Mouse (Mus musculus) hindbrain, embryonic 12.5 days (tissue): ENCODE measurements around the gene Kctd8. TPM values are rescaled to one million over a fixed set of nuclear protein-coding genes. Genes with fewer than 3 reads are reported as not detected.
"Not testable (repeated sequence)": the region's sequence is repeated elsewhere in the genome, so short reads cannot be mapped to it uniquely, and the experiment has no call there.

ENCODE experiments used
- ATAC-seq: fragments of 200-750 bp; cut with Nextera tagmentation; 2 replicates; pipeline ENCODE4 v1.8.0; 2017; ENCODE audit warnings: moderate TSS enrichment; ENCODE audit not compliant: low FRiP score
- H3K27ac ChIP-seq: fragments of 300-500 bp; sonication (generic); 2 replicates; pipeline ENCODE4 v1.5.1; 2016; ENCODE audit warnings: mild to moderate bottlenecking
- H3K27me3 ChIP-seq: fragments of 300-500 bp; sonication (generic); 2 replicates; pipeline ENCODE4 v1.6.1; 2016; ENCODE audit warnings: mild to moderate bottlenecking
- H3K36me3 ChIP-seq: fragments of 300-500 bp; sonication (generic); 2 replicates; pipeline ENCODE4 v1.6.1; 2016; ENCODE audit warnings: mild to moderate bottlenecking
- H3K4me1 ChIP-seq: fragments of 300-500 bp; sonication (generic); 2 replicates; pipeline ENCODE4 v1.6.1; 2016
- H3K4me2 ChIP-seq: fragments of 300-500 bp; sonication (generic); replicated peaks from 2 replicates; pipeline ENCODE4 v1.6.1; 2016; ENCODE audit warnings: mild to moderate bottlenecking
- H3K4me3 ChIP-seq: fragments of 300-500 bp; sonication (generic); 2 replicates; pipeline ENCODE4 v1.5.1; 2016; ENCODE audit warnings: mild to moderate bottlenecking
- H3K9ac ChIP-seq: fragments of 300-500 bp; sonication (generic); 2 replicates; pipeline ENCODE4 v1.6.1; 2016; ENCODE audit warnings: mild to moderate bottlenecking, moderate library complexity
- H3K9me3 ChIP-seq: fragments of 300-500 bp; sonication (generic); replicated peaks from 2 replicates; pipeline ENCODE4 v1.6.1; 2016; ENCODE audit warnings: mild to moderate bottlenecking
- WGBS: fragments of 180-500 bp; shearing (Covaris S2); methylation state at CpG from one replicate; pipeline ENCODE4 v1.1.7; 2016; 5-methylcytosine and 5-hydroxymethylcytosine counted together
- polyA plus RNA-seq: library from polyadenylated mRNA; unstranded; fragments of >200 nt; fragmentation: Nextera tagmentation; extraction: Ambion mirVana; gene quantifications from 2 replicates; pipeline ENCODE4 v1.2.1, GENCODE M21; 2016

The Kctd8 gene
- polyA plus RNA-seq, 1 experiment from 2014 or later, result 7.3 TPM

DNA sequence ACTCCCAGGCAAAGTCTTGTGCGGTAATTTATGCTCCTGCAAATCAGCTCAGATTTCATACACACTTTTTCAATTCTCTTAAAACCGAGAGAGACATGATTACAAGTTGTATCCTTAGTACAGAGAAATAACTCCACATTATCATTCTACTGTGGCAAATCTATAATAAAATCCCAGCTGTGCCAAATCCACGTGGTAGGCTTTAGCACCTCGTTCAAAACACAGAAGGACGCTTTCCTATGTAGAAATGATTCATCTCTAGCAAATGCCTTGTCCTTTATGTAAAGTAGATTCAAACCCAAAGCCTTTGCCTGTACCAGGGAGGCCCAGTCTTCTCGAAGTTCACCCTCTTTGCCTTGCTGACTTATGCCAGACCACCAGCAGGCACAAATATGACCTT is 57.1 kb downstream of the Kctd8 start:
- 84% methylated on average over 6 of the region's 6 CpGs for WGBS
- H3K4me1 ChIP-seq, result no peaks in the 10 kb centered on the region
- H3K9me3 ChIP-seq, result no peaks in the 10 kb centered on the region
- no peak overlapping the region for H3K27ac ChIP-seq
- no peak overlapping the region for H3K4me2 ChIP-seq
- ATAC-seq, result no peak
- no peak overlapping the region for H3K4me3 ChIP-seq
- H3K9ac ChIP-seq, result no peak overlapping the region
- H3K27me3 ChIP-seq, result no peaks in the 10 kb centered on the region
- no peaks in the 10 kb centered on the region for H3K36me3 ChIP-seq

DNA sequence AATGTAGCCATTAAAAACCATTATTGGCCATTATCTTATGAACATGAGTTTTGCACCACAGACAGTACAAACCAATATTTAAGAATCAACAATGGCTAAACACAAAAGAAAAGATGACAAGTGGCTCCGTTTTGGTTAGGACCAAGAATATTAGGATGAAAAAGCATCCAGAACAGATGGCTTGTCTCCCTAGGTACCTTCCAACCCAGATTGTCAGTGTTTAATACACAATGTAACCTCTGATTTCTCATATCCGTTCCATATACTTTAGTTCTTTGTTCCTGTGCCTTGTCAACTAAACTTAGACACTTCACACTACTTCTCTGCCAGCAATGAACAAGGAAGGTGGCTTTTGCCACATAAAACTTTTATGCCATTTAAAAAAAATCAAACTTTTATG is 89.1 kb downstream of the Kctd8 start:
- no peak overlapping the region for H3K4me2 ChIP-seq
- no peak overlapping the region for H3K4me3 ChIP-seq
- H3K4me1 ChIP-seq, result no peaks in the 10 kb centered on the region
- H3K27me3 ChIP-seq, result no peaks in the 10 kb centered on the region
- H3K9ac ChIP-seq, result no peak overlapping the region
- H3K36me3 ChIP-seq, result no peaks in the 10 kb centered on the region
- ATAC-seq, result no peak
- 83% methylated on average over 2 of the region's 2 CpGs for WGBS
- no peaks in the 10 kb centered on the region for H3K9me3 ChIP-seq
- H3K27ac ChIP-seq, result no peak overlapping the region

GRCm38 (mm10) chr5:69241931-69242330 is 99.5 kb downstream of the Kctd8 start:
- no peaks in the 10 kb centered on the region for H3K27me3 ChIP-seq
- H3K9ac ChIP-seq, result no peak overlapping the region
- H3K4me2 ChIP-seq, result no peak overlapping the region
- H3K27ac ChIP-seq, result no peak overlapping the region
- H3K36me3 ChIP-seq, result no peaks in the 10 kb centered on the region
- 87% methylated on average over 1 of the region's 1 CpGs for WGBS
- no peaks in the 10 kb centered on the region for H3K4me1 ChIP-seq
- H3K9me3 ChIP-seq, result no peaks in the 10 kb centered on the region
- ATAC-seq, result no peak
- no peak overlapping the region for H3K4me3 ChIP-seq

- Histone ChIP-seq H3K4me1 (no peaks in the 10 kb centered on the region), H3K27ac (no peak overlapping the region), H3K36me3 (no peaks in the 10 kb centered on the region), H3K9ac (no peak overlapping the region), H3K27me3 (no peaks in the 10 kb centered on the region), H3K9me3 (no peaks in the 10 kb centered on the region), H3K4me2 (no peak overlapping the region), H3K4me3 (no peak overlapping the region)
- WGBS, result 72% methylated on average over 4 of the region's 4 CpGs
- no peak for ATAC-seq
Measured at GRCm38 (mm10) chr5:69233560-69233959, 107.9 kb downstream of the Kctd8 start.

- 87% methylated on average over 1 of the region's 1 CpGs for WGBS
- H3K9ac ChIP-seq, H3K9me3 ChIP-seq, H3K27ac ChIP-seq, H3K36me3 ChIP-seq, H3K27me3 ChIP-seq, H3K4me1 ChIP-seq, H3K4me3 ChIP-seq, ATAC-seq, H3K4me2 ChIP-seq: not testable (repeated sequence)
Measured at GRCm38 (mm10) chr5:69231649-69232048, 109.8 kb downstream of the Kctd8 start.

DNA sequence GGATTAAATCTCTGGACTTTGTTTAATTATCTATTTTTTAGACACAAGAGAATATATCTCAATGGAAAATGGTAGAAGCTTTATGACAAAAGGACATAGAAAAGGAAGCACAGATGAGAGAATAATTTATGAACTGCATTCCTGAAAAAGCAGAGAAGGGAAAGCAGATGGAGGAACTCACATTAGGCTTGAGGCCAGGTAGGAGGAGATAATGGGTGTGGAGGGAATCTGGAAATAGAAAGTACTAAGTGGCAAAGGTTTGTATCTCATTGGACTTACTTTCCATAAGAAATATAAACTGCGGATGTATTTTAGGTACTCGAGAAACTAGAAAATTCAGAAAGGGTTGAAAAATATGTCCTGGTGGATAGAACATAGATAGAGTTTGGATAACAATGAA is 114.3 kb downstream of the Kctd8 start:
- H3K27me3 ChIP-seq, result no peaks in the 10 kb centered on the region
- H3K9me3 ChIP-seq, result no peaks in the 10 kb centered on the region
- H3K36me3 ChIP-seq, result no peaks in the 10 kb centered on the region
- no peak for ATAC-seq
- H3K4me3 ChIP-seq, result no peak overlapping the region
- H3K4me1 ChIP-seq, result no peaks in the 10 kb centered on the region
- H3K27ac ChIP-seq, result no peak overlapping the region
- H3K4me2 ChIP-seq, result no peak overlapping the region
- no peak overlapping the region for H3K9ac ChIP-seq
- 97% methylated on average over 2 of the region's 2 CpGs for WGBS

GRCm38 (mm10) chr5:69222608-69223007 is 118.9 kb downstream of the Kctd8 start:
- H3K36me3 ChIP-seq, result no peaks in the 10 kb centered on the region
- no peak overlapping the region for H3K4me3 ChIP-seq
- no peak overlapping the region for H3K27ac ChIP-seq
- H3K27me3 ChIP-seq, result no peaks in the 10 kb centered on the region
- H3K4me1 ChIP-seq, result no peaks in the 10 kb centered on the region
- ATAC-seq, result no peak
- no peaks in the 10 kb centered on the region for H3K9me3 ChIP-seq
- H3K4me2 ChIP-seq, result no peak overlapping the region
- no peak overlapping the region for H3K9ac ChIP-seq
- WGBS, result 77% methylated on average over 1 of the region's 1 CpGs

DNA sequence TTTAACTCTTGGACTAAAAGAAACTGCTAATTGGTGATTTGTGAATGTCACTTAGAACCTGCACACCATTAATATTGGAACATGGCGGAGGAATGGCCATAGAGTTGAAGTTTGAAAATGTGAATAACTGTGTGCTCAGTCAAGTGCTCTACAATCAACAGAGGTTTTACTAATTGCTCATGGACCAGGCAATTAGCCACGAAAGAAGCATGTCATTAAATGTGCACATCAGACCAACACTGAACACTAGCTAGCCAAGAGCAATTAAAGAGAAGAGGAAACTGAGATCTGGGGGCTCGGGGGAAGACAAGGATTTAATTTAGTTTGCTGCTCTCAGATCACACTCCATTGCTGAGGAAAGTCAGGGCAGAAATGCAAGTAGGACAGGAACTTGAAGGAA is 126.3 kb downstream of the Kctd8 start:
- Histone ChIP-seq H3K4me2 (no peak overlapping the region), H3K27ac (no peak overlapping the region), H3K9ac (no peak overlapping the region), H3K9me3 (no peaks in the 10 kb centered on the region), H3K4me1 (no peaks in the 10 kb centered on the region), H3K36me3 (no peaks in the 10 kb centered on the region), H3K27me3 (no peaks in the 10 kb centered on the region), H3K4me3 (no peak overlapping the region)
- ATAC-seq, result no peak
- WGBS, result 81% methylated on average over 3 of the region's 3 CpGs

DNA sequence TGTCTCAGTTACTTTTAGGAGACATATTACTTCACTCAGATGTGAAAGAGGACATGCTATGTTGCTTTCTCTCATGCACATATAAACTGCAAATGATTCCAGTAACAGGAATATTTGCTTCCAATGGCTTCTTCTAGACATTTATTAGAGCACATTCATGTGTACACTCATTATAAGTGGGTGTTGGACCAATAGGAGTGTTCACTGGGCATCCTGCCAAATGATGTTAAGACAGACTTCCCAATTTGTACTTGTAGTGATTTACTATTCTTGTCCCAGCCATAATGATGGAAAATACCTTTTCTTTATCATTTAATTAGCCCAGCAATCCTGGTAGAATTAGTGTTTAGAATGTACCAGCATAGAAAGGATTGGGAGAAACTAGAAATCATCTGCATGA is 132.1 kb downstream of the Kctd8 start:
- no peak overlapping the region for H3K9ac ChIP-seq
- H3K4me1 ChIP-seq, result no peaks in the 10 kb centered on the region
- H3K9me3 ChIP-seq, result no peaks in the 10 kb centered on the region
- no peak overlapping the region for H3K4me3 ChIP-seq
- ATAC-seq, result no peak
- H3K4me2 ChIP-seq, result no peak overlapping the region
- H3K27me3 ChIP-seq, result no peaks in the 10 kb centered on the region
- no peaks in the 10 kb centered on the region for H3K36me3 ChIP-seq
- H3K27ac ChIP-seq, result no peak overlapping the region

- no peaks in the 10 kb centered on the region for H3K36me3 ChIP-seq
- H3K9ac ChIP-seq, result no peak overlapping the region
- no peak for ATAC-seq
- H3K9me3 ChIP-seq, result no peaks in the 10 kb centered on the region
- no peak overlapping the region for H3K27ac ChIP-seq
- H3K4me1 ChIP-seq, result no peaks in the 10 kb centered on the region
- no peak overlapping the region for H3K4me3 ChIP-seq
- H3K4me2 ChIP-seq, result no peak overlapping the region
- 76% methylated on average over 2 of the region's 2 CpGs for WGBS
- H3K27me3 ChIP-seq, result no peaks in the 10 kb centered on the region
Measured at GRCm38 (mm10) chr5:69207713-69208112, 133.8 kb downstream of the Kctd8 start.

DNA sequence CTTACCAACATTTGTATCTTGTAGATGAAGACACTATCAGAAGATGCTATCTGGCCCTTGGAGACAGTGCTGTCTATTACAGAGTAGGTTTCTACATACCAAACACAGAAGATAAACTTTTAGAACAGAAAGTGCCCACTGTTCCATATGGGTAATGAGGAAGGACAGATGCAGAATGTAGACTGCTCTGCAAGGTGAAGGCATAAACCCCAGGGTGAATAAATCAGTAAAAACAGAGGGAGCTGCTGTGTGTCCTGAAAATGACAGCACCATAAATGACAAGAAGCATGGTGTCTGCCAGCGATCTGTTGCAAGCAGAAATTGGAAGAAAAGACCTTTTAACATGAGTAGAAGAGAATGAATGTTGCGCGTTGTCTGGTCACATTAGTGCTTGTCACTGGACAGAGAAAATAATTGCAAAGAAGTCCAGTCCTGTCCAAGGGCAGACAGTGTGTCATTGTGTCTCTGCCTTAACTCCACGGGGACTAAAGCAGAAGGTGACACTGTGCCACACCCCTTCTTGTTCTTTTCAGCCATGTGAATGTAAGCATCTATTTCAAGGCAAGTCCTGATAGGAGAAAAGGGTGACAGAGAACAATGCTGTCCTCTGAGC is 181.5 kb downstream of the Kctd8 start:
- Histone ChIP-seq H3K9ac (no peak overlapping the region), H3K36me3 (no peaks in the 10 kb centered on the region), H3K4me1 (no peaks in the 10 kb centered on the region), H3K4me3 (no peak overlapping the region), H3K27ac (no peak overlapping the region), H3K27me3 (no peaks in the 10 kb centered on the region), H3K9me3 (no peaks in the 10 kb centered on the region), H3K4me2 (no peak overlapping the region)
- ATAC-seq, result no peak
- 67% methylated on average over 4 of the region's 4 CpGs for WGBS

- WGBS, result 82% methylated on average over 3 of the region's 3 CpGs
- no peaks in the 10 kb centered on the region for H3K9me3 ChIP-seq
Measured at GRCm38 (mm10) chr5:69156489-69156888, 185.0 kb downstream of the Kctd8 start.

DNA sequence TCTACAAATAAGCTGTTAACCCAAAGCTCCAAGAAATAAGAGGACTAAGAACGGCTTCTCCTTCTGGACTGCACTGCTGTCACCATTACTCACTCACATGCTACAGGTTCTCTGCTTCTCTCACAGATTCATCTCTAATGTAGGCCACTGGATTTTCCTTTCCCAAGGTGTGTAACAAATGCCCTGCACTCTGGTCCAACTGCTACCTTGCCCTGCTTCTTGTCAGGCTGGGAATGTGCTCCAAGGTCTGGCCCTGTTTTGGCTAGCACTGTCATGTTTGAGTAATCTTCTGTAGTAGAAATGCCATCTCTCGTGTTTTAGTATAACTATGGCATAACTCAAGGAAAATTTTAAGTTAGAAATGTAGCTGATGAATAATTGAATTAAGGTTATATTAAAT is 195.7 kb downstream of the Kctd8 start:
- Histone ChIP-seq H3K9me3 (no peaks in the 10 kb centered on the region), H3K27me3 (no peaks in the 10 kb centered on the region), H3K4me1 (no peaks in the 10 kb centered on the region), H3K27ac (no peak overlapping the region), H3K4me2 (no peak overlapping the region), H3K36me3 (no peaks in the 10 kb centered on the region), H3K4me3 (no peak overlapping the region), H3K9ac (no peak overlapping the region)
- 81% methylated on average over 2 of the region's 2 CpGs for WGBS
- ATAC-seq, result no peak

More at GRCm38 (mm10) chr5:69156489-69156888, 185.0 kb downstream of the Kctd8 start:
- Histone ChIP-seq H3K36me3 (no peaks in the 10 kb centered on the region), H3K4me2 (no peak overlapping the region), H3K4me3 (no peak overlapping the region), H3K4me1 (no peaks in the 10 kb centered on the region), H3K27ac (no peak overlapping the region), H3K9ac (no peak overlapping the region), H3K27me3 (no peaks in the 10 kb centered on the region)
- ATAC-seq, result no peak
